Mouse (Mus musculus) lung, postnatal 0 days (tissue): Measurements from ENCODE around the gene Rnpc3.

Experiments
- CTCF ChIP-seq: IDR thresholded peaks from 2 replicates; pipeline ENCODE4 v1.5.1; 2016; ENCODE audit warnings: antibody characterized with exemption, mild to moderate bottlenecking
- EP300 ChIP-seq: IDR thresholded peaks from 2 replicates; pipeline ENCODE4 v1.6.1; 2016; ENCODE audit warnings: antibody characterized with exemption, mild to moderate bottlenecking, control low read depth

GRCm38 (mm10) chr3:113654335-113654734, 24.4 kb upstream of the Rnpc3 start:
- TF ChIP-seq CTCF = no peak
- TF ChIP-seq EP300 = no peak
